Mouse (Mus musculus) thymus, postnatal 0 days (tissue): Measurements from ENCODE around the gene Gm28230. TPM values are rescaled to one million over a fixed set of nuclear protein-coding genes. Genes with fewer than 3 reads are reported as not detected.

Experiments
- DNase-seq: peaks from one replicate; pipeline ENCODE4 v3.0.0-alpha.2; 2015; ENCODE audit warnings: low spot score
- polyA plus RNA-seq: library from polyadenylated mRNA; unstranded; fragments of >200 nt; fragmentation: Nextera tagmentation; extraction: Ambion mirVana; gene quantifications from 2 replicates; pipeline ENCODE4 v1.2.1, GENCODE M21; 2015

The Gm28230 gene
- not detected in 2 replicates for polyA plus RNA-seq

DNA sequence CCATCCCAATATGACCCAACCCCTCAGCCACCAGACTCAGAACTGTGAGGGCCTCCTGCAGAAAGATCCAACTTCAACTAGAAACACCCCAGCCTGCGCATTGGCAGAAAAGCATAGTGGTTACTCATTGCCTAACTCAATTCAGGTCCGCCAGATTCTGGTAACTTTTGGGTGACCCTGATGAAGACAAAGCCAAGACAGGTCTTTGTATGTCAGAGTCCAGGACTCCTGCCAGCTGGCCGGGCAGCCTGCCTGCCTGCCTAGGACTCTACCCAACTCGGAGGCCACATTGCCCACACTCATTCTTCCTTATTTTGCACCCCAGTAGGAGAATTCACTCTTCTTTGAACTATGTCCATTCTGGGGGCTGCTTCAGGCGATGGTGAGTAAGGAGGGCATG, at the start of gene Gm28230:
TSS of gene Gm28230 (plus strand) at position 178 of the 400 bp plus-strand sequence.
- no peak for DNase-seq

DNA sequence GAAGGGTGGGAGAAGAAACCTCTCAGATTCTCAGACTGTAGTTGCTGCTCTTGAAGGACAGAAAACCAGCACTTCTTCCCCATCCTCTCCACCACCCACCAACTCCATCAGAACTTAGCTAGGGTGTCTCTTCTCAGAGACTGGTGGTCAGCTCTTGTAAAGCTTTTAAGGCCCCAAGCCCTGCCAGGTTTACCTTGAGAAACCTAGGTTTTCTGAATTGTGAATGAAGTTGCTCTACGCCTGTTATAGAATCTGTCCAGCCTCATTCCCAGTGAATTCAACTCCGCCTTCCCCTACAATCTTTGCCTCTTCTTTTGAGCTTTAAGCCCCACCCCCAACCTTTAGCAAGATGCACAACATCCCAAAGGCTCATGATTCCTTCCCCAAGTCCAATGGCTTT, 49.4 kb upstream of the Gm28230 start:
- DNase-seq: no peak

DNA sequence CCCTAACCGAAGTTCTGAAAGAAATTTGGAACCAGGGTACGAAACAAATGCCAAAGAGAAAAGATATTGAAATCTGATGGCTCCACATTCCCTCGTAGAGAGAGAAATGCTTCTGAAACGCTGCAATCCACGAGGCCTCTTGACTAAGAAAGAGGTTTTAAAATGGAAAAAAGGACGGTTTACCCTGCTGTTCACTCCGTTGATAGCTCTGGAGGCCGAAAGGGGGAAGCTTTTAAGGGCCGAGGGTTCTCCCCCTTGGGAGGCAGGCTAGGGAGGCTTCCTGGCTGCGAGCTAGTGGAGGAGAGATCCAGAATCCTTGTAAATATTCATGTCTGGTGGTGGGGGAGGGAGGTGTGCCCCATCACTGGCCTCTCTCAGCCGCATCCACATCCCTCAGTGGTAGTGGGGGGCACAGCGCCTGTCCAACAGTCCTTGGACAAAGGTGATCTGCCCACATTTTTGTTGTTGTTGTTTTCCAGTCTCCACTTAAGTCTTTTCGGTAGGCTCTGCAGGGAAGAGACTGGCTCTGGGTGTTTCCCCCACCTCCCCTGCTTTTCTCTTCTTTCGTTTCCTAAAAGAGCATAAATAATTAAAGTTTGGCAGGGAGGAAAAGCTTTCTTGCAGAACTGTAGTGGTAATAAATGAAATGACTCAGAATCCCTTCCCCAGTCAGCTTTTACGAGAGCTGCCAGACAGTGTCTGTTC, 47.5 kb upstream of the Gm28230 start, which contains the start of gene Hoxd11:
TSS of gene Hoxd11 (plus strand) at position 667 of the 705 bp plus-strand sequence.
- DNase-seq: no peak

- no peak for DNase-seq
Observed at GRCm38 (mm10) chr2:74679596-74679971, 46.9 kb upstream of the Gm28230 start.

DNA sequence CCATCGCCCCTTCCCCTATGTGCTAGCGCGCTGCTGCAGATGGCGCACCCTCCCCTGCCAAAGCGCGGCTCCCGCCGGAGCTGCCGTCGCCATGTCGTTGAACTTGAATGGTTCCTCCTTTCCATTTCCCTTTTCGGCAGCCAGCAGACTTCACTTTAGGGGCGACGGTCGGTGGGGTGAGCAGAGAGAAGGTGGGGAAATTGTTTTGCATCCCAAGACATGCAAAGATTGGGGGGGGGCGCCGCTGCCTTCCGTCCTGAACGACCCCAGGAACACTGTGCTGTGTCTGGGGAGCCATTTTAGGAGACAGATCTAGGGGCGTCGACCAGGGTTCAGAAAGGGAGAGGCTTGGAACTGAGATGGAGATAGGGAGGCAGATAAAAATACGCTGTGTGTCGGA, 46.5 kb upstream of the Gm28230 start:
- DNase-seq: no peak

GRCm38 (mm10) chr2:74680561-74681398, 45.7 kb upstream of the Gm28230 start:
- DNase-seq: no peak

GRCm38 (mm10) chr2:74681594-74682531, 44.7 kb upstream of the Gm28230 start:
- no peak for DNase-seq

DNA sequence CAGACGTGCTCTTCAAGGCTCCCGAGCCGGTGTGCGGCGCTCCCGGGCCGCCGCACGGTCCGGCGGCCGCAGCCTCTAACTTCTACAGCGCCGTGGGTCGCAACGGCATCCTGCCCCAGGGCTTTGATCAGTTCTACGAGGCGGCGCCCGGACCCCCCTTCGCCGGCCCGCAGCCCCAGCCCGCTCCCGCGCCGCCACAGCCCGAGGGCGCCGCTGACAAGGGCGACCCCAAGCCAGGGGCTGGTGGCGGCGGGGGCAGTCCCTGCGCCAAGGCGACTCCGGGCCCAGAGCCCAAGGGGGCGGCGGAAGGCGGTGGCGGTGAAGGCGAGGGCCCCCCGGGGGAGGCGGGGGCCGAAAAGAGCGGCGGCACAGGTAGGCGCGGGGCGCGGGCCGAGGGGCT, 43.7 kb upstream of the Gm28230 start:
- DNase-seq: no peak

- no peak for DNase-seq
Observed at GRCm38 (mm10) chr2:74683471-74683951, 43.0 kb upstream of the Gm28230 start.

DNA sequence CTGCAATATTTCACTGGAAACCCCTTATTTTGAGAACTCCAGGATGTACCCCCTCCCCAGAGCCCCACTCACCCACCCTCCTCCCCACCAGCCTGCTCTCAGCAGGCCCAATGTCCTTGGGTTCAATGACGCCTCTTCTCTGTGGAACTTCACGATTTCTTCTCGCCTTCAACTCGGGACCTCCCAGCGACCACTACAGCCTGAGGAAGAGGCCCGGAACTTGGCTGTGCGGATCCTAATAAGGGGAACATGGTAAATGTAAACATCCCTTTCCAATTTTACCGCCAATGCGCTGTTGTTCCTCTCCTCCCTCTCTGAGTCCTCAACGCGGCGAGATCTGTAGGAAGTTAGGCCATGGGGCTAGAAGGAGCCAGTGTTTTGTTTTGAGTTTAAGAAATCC, 42.4 kb upstream of the Gm28230 start:
- DNase-seq: no peak

DNA sequence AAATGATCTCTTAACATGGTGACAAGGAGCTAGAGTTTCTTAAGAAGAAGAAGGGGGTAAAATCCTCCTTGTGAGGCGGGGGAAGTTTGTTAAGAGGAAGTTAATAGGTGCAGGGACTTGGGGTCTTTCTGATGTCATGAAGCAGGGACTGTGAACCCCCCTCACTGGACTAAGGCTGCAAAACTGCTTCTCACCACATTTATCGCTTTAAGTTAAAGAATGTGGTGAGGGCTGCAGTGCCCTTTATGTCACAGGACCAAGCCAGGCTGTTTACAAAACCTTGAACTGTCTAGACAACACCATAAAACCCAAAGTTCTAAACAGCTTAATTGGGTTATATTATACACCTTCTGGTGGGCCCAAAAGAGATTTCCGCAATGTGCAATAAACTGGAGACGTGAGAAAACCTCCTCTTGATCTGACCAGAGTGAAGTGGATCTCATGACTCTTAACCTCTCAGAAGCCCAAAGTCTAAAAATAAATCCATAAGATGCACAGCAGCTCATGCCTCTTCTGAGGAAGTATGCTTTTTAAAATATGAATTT, 41.4 kb upstream of the Gm28230 start:
- DNase-seq: no peak

DNA sequence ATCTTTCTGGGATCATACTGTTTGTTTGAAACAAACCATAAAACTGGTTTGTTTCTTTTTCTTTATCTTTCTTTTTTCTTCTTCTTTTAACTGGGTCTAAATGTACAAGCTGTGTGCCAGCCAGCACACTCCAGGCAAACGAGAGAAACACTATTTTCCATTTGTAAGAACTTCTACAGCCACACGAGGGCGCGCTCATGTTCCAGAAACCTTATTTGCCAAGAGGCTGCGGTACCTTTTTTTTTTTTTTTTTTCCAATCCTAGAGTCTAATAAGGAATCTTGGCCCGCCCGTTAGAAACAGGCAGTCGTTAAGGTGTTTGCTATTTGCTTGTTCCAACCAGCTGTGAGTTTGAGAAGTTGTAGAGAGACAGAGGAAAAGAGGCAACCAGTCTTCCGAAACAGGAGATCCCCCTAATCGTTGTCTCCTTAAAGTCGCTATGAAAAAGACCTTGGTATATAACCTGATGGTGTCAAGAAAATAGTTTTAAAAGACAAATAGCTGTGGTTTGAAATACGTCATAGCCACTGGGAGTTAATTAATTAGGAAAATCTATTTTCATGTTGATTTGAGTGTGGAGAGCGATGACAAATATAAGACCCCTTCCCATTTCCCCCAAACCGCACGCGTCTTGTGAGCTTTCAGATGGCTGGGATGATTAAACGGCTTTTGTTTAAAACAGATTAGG, 40.1 kb upstream of the Gm28230 start:
- DNase-seq: peak; percentile 52

- no peak for DNase-seq
Observed at GRCm38 (mm10) chr2:74686988-74687697, 39.4 kb upstream of the Gm28230 start.

GRCm38 (mm10) chr2:74687698-74688555, 38.6 kb upstream of the Gm28230 start:
- no peak for DNase-seq

- no peak for DNase-seq
Observed at GRCm38 (mm10) chr2:74688795-74689573, 37.5 kb upstream of the Gm28230 start.

DNA sequence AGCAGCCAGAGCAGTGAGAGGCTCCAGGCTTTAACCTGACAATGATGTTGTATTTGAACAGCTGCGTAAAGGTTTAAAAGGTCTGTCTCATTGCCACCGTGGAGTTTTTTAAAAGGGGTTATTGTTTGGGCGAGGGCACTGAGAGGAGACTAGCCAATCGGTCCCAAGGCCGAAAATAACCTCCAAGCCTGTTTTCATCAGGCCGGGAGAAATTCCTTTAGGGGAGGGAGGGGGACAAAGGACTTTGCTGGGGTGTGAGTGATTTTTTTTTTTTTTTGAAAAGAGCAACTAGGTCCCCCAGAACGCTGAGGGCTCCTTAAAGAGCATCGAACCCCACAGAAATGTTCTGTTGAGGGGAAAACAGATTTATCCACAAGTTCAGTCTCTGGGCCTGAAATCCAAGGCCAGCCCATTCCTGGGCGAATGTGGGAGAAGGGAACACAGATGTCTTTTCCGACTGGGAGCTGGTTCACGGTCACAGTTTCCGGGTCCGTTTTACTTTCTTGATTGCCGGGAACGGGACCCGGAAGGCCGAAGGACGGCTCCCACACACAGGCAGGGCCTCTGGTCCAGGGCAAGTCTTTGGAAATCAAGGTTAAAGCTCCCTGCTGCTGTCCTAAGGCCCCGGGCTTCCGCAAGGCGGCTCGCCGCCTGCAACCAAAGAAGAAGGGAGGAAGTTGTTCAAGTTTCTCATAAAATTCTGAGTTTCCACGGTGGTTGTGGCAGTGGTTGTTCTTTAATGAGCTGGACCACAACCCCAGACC, 36.8 kb upstream of the Gm28230 start:
- no peak for DNase-seq

DNA sequence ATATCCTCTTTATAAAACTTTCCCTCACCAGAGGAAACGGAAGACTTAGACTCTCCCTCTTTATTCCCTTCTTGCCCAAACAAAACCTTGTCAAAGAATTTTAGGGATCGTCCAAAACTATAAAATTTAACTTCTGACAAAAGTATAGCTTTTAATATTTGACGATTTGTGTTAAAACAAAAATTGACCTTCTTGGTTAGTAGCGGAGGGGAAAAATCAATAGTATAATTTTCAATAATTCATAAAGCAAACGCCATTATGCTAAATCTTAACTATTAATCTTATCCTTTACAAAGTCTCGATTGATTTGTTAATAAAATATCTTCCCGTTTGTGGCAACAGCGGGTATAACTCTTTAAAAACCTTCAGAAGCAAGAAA, 36.2 kb upstream of the Gm28230 start:
- DNase-seq: no peak
